Mouse (Mus musculus) liver, embryonic 14.5 days (tissue): ENCODE measurements around the gene Ldb3. TPM values are rescaled to one million over a fixed set of nuclear protein-coding genes. Genes with fewer than 3 reads are reported as not detected.
A peak's percentile ranks its signal among the peaks of the same experiment; 100 is the strongest.

Experiments used
- ATAC-seq: fragments of 200-750 bp; cut with Nextera tagmentation; 2 replicates; pipeline ENCODE4 v1.8.0; 2017; ENCODE audit warnings: moderate number of reproducible peaks, mild to moderate bottlenecking, moderate library complexity; ENCODE audit not compliant: insufficient read depth
- DNase-seq, 3 experiments: peaks; one replicate each; pipeline ENCODE4 v3.0.0-alpha.2; 2012 to 2013; ENCODE audit warnings: low read depth in 3 of 3, low spot score in 3 of 3
- H3K27ac ChIP-seq: fragments of 300-500 bp; sonication (generic); 2 replicates; pipeline ENCODE4 v1.5.1; 2014; ENCODE audit warnings: moderate library complexity, mild to moderate bottlenecking, control low read depth, inconsistent platforms
- H3K27me3 ChIP-seq: fragments of 300-500 bp; sonication (generic); 2 replicates; pipeline ENCODE4 v1.6.1; 2014; ENCODE audit warnings: mild to moderate bottlenecking, low read length, moderate library complexity; ENCODE audit not compliant: control insufficient read depth, insufficient read depth
- H3K36me3 ChIP-seq: fragments of 300-500 bp; sonication (generic); replicated peaks from 2 replicates; pipeline ENCODE4 v1.6.1; 2014; ENCODE audit warnings: low read depth; ENCODE audit not compliant: control insufficient read depth, insufficient read depth
- H3K4me1 ChIP-seq, 2 experiments: fragments of 200-500 bp in 1 of 2; fragments of 300-500 bp in 1 of 2; sonication (generic) in 1 of 2; replicated peaks; 2 replicates each; pipeline ENCODE4 v1.6.1; 2012 to 2014; ENCODE audit warnings: antibody characterized with exemption in 1 of 2, inconsistent platforms in 1 of 2, low read length in 1 of 2; ENCODE audit not compliant: control insufficient read depth in 2 of 2, insufficient read depth in 2 of 2
- H3K4me2 ChIP-seq: fragments of 300-500 bp; sonication (generic); 2 replicates; pipeline ENCODE4 v1.6.1; 2014; ENCODE audit warnings: low read depth, mild to moderate bottlenecking, control low read depth, moderate library complexity
- H3K4me3 ChIP-seq, 2 experiments: fragments of 200-500 bp in 1 of 2; fragments of 300-500 bp in 1 of 2; sonication (generic) in 1 of 2; 2 replicates each; pipeline ENCODE4 v1.5.1; 2012 to 2014; ENCODE audit warnings: low read depth in 2 of 2, low read length in 2 of 2, mild to moderate bottlenecking in 2 of 2, control low read depth in 1 of 2, inconsistent platforms in 1 of 2, moderate library complexity in 1 of 2; ENCODE audit not compliant: insufficient read depth in 1 of 2
- H3K9ac ChIP-seq: fragments of 300-500 bp; sonication (generic); replicated peaks from 2 replicates; pipeline ENCODE4 v1.6.1; 2014; ENCODE audit warnings: mild to moderate bottlenecking, control low read depth, moderate library complexity
- H3K9me3 ChIP-seq: fragments of 300-500 bp; sonication (generic); 2 replicates; pipeline ENCODE4 v1.6.1; 2016; ENCODE audit warnings: low read length, mixed read lengths; ENCODE audit not compliant: control insufficient read depth
- CTCF ChIP-seq: IDR thresholded peaks from 2 replicates; pipeline ENCODE4 v1.5.1; 2016; ENCODE audit warnings: antibody characterized with exemption, low read depth, control low read depth
- EP300 ChIP-seq: IDR thresholded peaks from 2 replicates; pipeline ENCODE4 v1.6.1; 2016; ENCODE audit warnings: antibody characterized with exemption, low read depth
- WGBS: fragments of 180-500 bp; shearing (Covaris S2); extraction: QIAGEN DNeasy Blood & Tissue Kit; methylation state at CpG from one replicate; pipeline ENCODE4 v1.1.7; 2014; ENCODE audit not compliant: insufficient replicate concordance; 5-methylcytosine and 5-hydroxymethylcytosine counted together
- polyA plus RNA-seq, 2 experiments: library from polyadenylated mRNA; depleted of rRNA in 1 of 2; stranded (reverse) in 1 of 2; unstranded in 1 of 2; fragments of >200 nt; fragmentation: Nextera tagmentation in 1 of 2; extraction: Ambion mirVana in 1 of 2; gene quantifications; 2 replicates each; pipeline versions ENCODE4 v1.2.1 to v1.2.3; 2012 to 2014

The Ldb3 gene
- polyA plus RNA-seq, 2 experiments, result 0.05 to 0.07 TPM

GRCm38 (mm10) chr14:34514120-34514519 lies 74.4 kb downstream of the Ldb3 start:
- TF ChIP-seq EP300, result no peak
- no peak for TF ChIP-seq CTCF
- H3K9ac ChIP-seq, result no peak overlapping the region
- WGBS, result 23% methylated on average over 6 of the region's 6 CpGs

GRCm38 (mm10) chr14:34512602-34513001 lies 75.9 kb downstream of the Ldb3 start:
- Histone ChIP-seq H3K4me1 (peaks cover 0 to 12% of the 10 kb centered on the region in 2 experiments; a peak in 2 of 4 replicates), H3K9me3 (no peaks in the 10 kb centered on the region), H3K36me3 (no peaks in the 10 kb centered on the region), H3K27ac (no peak overlapping the region), H3K9ac (no peak overlapping the region), H3K27me3 (no peaks in the 10 kb centered on the region), H3K4me3 (no peak overlapping the region), H3K4me2 (no peak overlapping the region)
- no peak for DNase-seq
- WGBS, result 43% methylated on average over 4 of the region's 4 CpGs
- ATAC-seq, result no peak
- TF ChIP-seq CTCF (no peak), EP300 (no peak)

More at GRCm38 (mm10) chr14:34514120-34514519, 74.4 kb downstream of the Ldb3 start:
- ATAC-seq, result no peak
- no peaks in the 10 kb centered on the region for H3K36me3 ChIP-seq
- no peak overlapping the region for H3K27ac ChIP-seq
- DNase-seq, result no peak
- H3K4me2 ChIP-seq, result no peak overlapping the region
- no peaks in the 10 kb centered on the region for H3K4me1 ChIP-seq
- H3K9me3 ChIP-seq, result no peaks in the 10 kb centered on the region
- no peaks in the 10 kb centered on the region for H3K27me3 ChIP-seq
- no peak overlapping the region for H3K4me3 ChIP-seq

GRCm38 (mm10) chr14:34511901-34512300 lies 76.6 kb downstream of the Ldb3 start:
- peaks cover 0 to 12% of the 10 kb centered on the region in 2 experiments; a peak in 2 of 4 replicates for H3K4me1 ChIP-seq
- WGBS, result 27% methylated on average over 11 of the region's 11 CpGs
- no peak overlapping the region for H3K4me2 ChIP-seq
- H3K27me3 ChIP-seq, result no peaks in the 10 kb centered on the region
- H3K9me3 ChIP-seq, result no peaks in the 10 kb centered on the region
- no peaks in the 10 kb centered on the region for H3K36me3 ChIP-seq
- TF ChIP-seq EP300, result no peak
- no peak for TF ChIP-seq CTCF
- no peak overlapping the region for H3K4me3 ChIP-seq
- H3K9ac ChIP-seq, result no peak overlapping the region
- ATAC-seq (no peak), DNase-seq (no peak)
- no peak overlapping the region for H3K27ac ChIP-seq

DNA sequence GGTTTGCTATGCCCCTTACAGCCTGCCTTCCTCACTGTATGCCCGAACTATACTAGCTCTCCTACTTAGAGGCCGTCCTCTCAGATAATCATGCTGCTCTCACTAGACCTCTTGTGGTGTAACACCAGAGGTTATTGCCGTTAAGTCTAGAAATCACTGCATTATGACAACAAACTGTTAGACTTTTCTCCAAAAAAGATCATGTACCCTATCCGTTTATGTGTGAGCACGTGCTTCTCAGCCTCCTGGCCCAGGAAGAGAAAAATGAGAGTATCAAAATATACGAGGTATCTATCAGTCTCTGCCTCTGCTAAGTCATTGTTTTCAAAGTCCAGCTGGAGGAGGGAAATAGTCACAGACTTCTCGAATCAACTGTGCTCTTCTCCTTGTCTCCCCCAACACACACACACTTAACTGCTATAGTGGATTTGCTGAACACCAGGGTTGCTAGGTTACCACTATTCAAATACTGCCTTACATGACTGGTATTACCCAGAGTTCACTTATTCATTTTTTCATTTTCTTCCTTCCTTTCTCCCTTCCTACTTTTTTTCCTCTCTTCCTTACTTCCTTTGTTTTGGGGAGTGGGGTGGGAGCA lies 79.5 kb downstream of the Ldb3 start:
- Histone ChIP-seq H3K9me3 (no peaks in the 10 kb centered on the region), H3K4me3 (no peak overlapping the region), H3K4me2 (no peak overlapping the region), H3K27ac (no peak overlapping the region), H3K27me3 (peaks cover 16% of the 10 kb centered on the region), H3K36me3 (no peaks in the 10 kb centered on the region), H3K4me1 (peaks cover 0 to 12% of the 10 kb centered on the region in 2 experiments; a peak in 2 of 4 replicates), H3K9ac (no peak overlapping the region)
- 25% methylated on average over 7 of the region's 7 CpGs for WGBS
- ATAC-seq (no peak), DNase-seq (no peak)
- no peak for TF ChIP-seq CTCF
- no peak for TF ChIP-seq EP300

GRCm38 (mm10) chr14:34508187-34508840 lies 80.2 kb downstream of the Ldb3 start:
- no peaks in the 10 kb centered on the region for H3K36me3 ChIP-seq
- H3K4me2 ChIP-seq, result no peak overlapping the region
- H3K27ac ChIP-seq, result no peak overlapping the region
- H3K4me1 ChIP-seq, result peaks cover 0 to 12% of the 10 kb centered on the region in 2 experiments; a peak in 2 of 4 replicates
- H3K9me3 ChIP-seq, result no peaks in the 10 kb centered on the region
- ATAC-seq, result peak; percentile 48; the same call in 1 of the 2 replicates
- TF ChIP-seq EP300, result no peak
- no peak for TF ChIP-seq CTCF
- H3K4me3 ChIP-seq, result no peak overlapping the region
- H3K9ac ChIP-seq, result no peak overlapping the region
- DNase-seq, result no peak
- peaks cover 20% of the 10 kb centered on the region for H3K27me3 ChIP-seq
- 27% methylated on average over 4 of the region's 4 CpGs for WGBS
